Mouse (Mus musculus) stomach, embryonic 14.5 days (tissue): Measurements from ENCODE around the gene Tacc3. TPM values are rescaled to one million over a fixed set of nuclear protein-coding genes. Genes with fewer than 3 reads are reported as not detected.

Experiments
- ATAC-seq: fragments of 200-750 bp; cut with Nextera tagmentation; 2 replicates; pipeline ENCODE4 v1.8.0; 2017; ENCODE audit warnings: low read depth, moderate TSS enrichment; ENCODE audit not compliant: insufficient number of reproducible peaks, insufficient read depth, low FRiP score
- H3K27ac ChIP-seq: fragments of 300-500 bp; sonication (generic); 2 replicates; pipeline ENCODE4 v1.5.1; 2014; ENCODE audit warnings: mild to moderate bottlenecking, low read length, moderate library complexity, mixed read lengths
- H3K27me3 ChIP-seq: fragments of 300-500 bp; sonication (generic); 2 replicates; pipeline ENCODE4 v1.6.1; 2014; ENCODE audit warnings: low read length, control low read depth, mixed read lengths; ENCODE audit not compliant: control insufficient read depth, insufficient read depth
- H3K36me3 ChIP-seq: fragments of 300-500 bp; sonication (generic); 2 replicates; pipeline ENCODE4 v1.6.1; 2014; ENCODE audit warnings: mild to moderate bottlenecking, control low read depth, low read length, moderate library complexity, mixed read lengths; ENCODE audit not compliant: control insufficient read depth, insufficient read depth
- H3K4me1 ChIP-seq: fragments of 300-500 bp; sonication (generic); 2 replicates; pipeline ENCODE4 v1.6.1; 2014; ENCODE audit warnings: low read length, control low read depth, mixed read lengths; ENCODE audit not compliant: control insufficient read depth, insufficient read depth
- H3K4me2 ChIP-seq: fragments of 300-500 bp; sonication (generic); replicated peaks from 2 replicates; pipeline ENCODE4 v1.6.1; 2014; ENCODE audit warnings: low read depth, low read length, control low read depth
- H3K4me3 ChIP-seq: fragments of 300-500 bp; sonication (generic); 2 replicates; pipeline ENCODE4 v1.5.1; 2014; ENCODE audit warnings: low read depth, low read length, control low read depth
- H3K9ac ChIP-seq: fragments of 300-500 bp; sonication (generic); replicated peaks from 2 replicates; pipeline ENCODE4 v1.6.1; 2014; ENCODE audit warnings: low read depth, mild to moderate bottlenecking, control low read depth, low read length, moderate library complexity, mixed read lengths
- H3K9me3 ChIP-seq: fragments of 300-500 bp; sonication (generic); 2 replicates; pipeline ENCODE4 v1.6.1; 2016; ENCODE audit warnings: low read depth, low read length, control low read depth; ENCODE audit not compliant: control insufficient read depth
- WGBS: fragments of 180-500 bp; shearing (Covaris S2); extraction: QIAGEN DNeasy Blood & Tissue Kit; methylation state at CpG from one replicate; pipeline ENCODE4 v1.1.7; 2014; 5-methylcytosine and 5-hydroxymethylcytosine counted together
- polyA plus RNA-seq: library from polyadenylated mRNA; unstranded; fragments of >200 nt; fragmentation: Nextera tagmentation; extraction: Ambion mirVana; gene quantifications from 2 replicates; pipeline ENCODE4 v1.2.1, GENCODE M21; 2014

Tacc3 gene
- polyA plus RNA-seq, 1 experiment from 2014 or later = 174 TPM

DNA sequence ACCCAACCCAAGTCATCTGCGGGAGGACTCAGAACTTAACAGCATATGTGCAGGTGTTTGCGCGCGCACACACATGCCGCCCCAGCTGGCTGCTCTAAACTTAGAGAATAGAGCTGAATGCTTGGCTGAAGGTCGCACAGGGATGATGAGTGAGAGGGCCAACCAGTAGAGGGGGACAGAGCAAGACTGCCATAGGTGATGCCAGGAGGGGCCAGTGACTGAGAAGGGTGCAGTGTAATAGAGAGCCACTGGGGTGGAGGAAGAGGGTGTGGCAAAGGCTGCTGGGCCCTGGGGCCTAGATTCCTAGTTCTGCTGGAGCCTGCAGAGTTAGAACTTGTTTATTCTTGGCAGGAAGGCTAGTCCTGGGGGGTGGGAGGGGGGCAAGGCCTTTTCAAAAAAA lies 58.5 kb downstream of the Tacc3 start:
- H3K9me3 ChIP-seq = no peaks in the 10 kb centered on the region
- WGBS = 77% methylated on average over 6 of the region's 6 CpGs
- H3K4me3 ChIP-seq = no peak overlapping the region
- H3K27ac ChIP-seq = no peak overlapping the region
- no peak overlapping the region for H3K4me2 ChIP-seq
- peak; percentile 59 for ATAC-seq
- no peaks in the 10 kb centered on the region for H3K36me3 ChIP-seq
- peaks cover 14% of the 10 kb centered on the region; the same call in 1 of the 2 replicates for H3K4me1 ChIP-seq
- no peaks in the 10 kb centered on the region for H3K27me3 ChIP-seq
- no peak overlapping the region for H3K9ac ChIP-seq

DNA sequence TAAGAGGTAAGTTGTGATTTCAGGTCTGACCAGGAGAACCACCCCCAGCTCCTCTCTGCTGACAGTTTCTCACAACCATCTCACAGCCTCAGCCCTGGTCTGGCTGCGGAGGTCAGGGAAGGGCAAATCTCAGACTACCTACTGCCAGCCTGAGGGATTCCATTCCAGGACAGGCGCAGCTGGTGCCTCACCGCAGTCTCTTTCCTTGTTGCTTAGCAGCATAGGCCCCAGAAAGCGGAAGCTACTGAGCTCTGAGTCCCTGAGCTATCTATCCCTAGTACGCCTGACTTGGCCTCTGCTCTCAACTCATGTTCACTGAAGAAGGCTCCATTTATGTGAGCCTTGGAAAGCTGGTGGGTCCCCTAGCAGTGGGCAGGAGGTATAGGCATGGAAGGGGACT lies 60.5 kb downstream of the Tacc3 start:
- Histone ChIP-seq H3K4me1 (peaks cover 18% of the 10 kb centered on the region; the same call in 1 of the 2 replicates), H3K27ac (no peak overlapping the region), H3K4me2 (no peak overlapping the region), H3K4me3 (no peak overlapping the region), H3K27me3 (0 out of 2 replicates have a peak, but pooled peaks cover 1% of the 10 kb centered on the region), H3K9me3 (no peaks in the 10 kb centered on the region), H3K9ac (no peak overlapping the region), H3K36me3 (no peaks in the 10 kb centered on the region)
- 76% methylated on average over 5 of the region's 5 CpGs for WGBS
- no peak for ATAC-seq

- Histone ChIP-seq H3K27me3 (peaks cover 7% of the 10 kb centered on the region; the same call in 1 of the 2 replicates), H3K4me1 (peaks cover 25% of the 10 kb centered on the region; the same call in 1 of the 2 replicates), H3K27ac (peak overlapping the region; percentile 79), H3K4me2 (peak overlapping the region; percentile 99), H3K36me3 (no peaks in the 10 kb centered on the region), H3K9ac (no peak overlapping the region), H3K4me3 (peak overlapping the region; percentile 79), H3K9me3 (no peaks in the 10 kb centered on the region)
- 8% methylated on average over 8 of the region's 8 CpGs for WGBS
- ATAC-seq = no peak
Observed at GRCm38 (mm10) chr5:33720852-33721490, 63.0 kb downstream of the Tacc3 start.

DNA sequence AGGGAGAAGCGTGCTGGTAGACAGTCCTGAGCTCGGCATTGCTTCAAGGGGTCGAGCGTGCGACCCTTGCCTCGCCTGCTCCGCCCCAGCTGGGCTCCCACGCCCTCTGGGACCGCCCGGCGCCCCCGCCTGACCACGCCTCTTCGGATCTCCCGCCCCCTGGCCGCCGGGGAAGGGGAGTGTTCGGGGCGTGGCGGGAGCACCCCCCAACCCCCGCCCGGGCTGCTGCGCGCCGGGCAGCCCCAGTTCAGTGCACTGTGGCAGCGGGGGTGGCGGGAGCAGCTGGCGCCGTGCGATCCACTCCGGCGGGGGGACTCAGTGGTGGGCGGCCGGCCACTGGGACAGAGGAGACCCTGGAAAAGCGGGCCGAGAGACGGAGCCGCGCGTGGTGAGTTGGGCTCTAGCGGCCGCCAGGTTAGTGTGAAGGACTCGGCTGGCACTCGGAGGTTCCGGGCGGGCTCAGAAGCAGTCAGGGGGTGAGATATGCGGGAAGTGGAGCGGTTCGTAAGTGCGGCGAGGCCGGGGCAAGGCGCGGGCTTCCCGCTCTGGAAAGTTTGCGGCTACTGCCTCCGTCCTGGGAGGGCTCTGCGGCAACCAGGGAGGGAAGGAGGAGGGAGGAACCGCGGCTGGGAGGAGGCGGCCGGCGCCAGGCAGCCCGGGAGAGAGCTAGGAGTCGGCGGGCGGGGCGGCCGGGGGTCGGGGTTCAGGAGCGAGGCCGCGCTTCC lies 63.8 kb downstream of the Tacc3 start, which contains the start of gene Fgfr3:
Gene Fgfr3, plus strand, starts transcription at position 134 of the 725 bp plus-strand sequence.
- Histone ChIP-seq H3K27ac (peak within 1 kb of the TSS; percentile 79), H3K9ac (peak within 1 kb of the TSS; percentile 69), H3K4me2 (peak within 1 kb of the TSS; percentile 99), H3K4me3 (peak within 1 kb of the TSS; percentile 79), H3K27me3 (peaks cover 7% of the 10 kb centered on the region; the same call in 1 of the 2 replicates), H3K9me3 (no peaks in the 10 kb centered on the region), H3K4me1 (peaks cover 25% of the 10 kb centered on the region; the same call in 1 of the 2 replicates), H3K36me3 (no peaks in the 10 kb centered on the region)
- under 1% methylated on average over 67 of the region's 73 CpGs for WGBS
- ATAC-seq = peak; percentile 85

- Histone ChIP-seq H3K27ac (peak overlapping the region; percentile 79), H3K9ac (peak overlapping the region; percentile 69), H3K36me3 (no peaks in the 10 kb centered on the region), H3K9me3 (no peaks in the 10 kb centered on the region), H3K4me3 (peak overlapping the region; percentile 79), H3K4me1 (peaks cover 22% of the 10 kb centered on the region; the same call in 1 of the 2 replicates), H3K4me2 (peak overlapping the region; percentile 99), H3K27me3 (peaks cover 7% of the 10 kb centered on the region; the same call in 1 of the 2 replicates)
- 1% methylated on average over 52 of the region's 53 CpGs for WGBS
- peak; percentile 0; the same call in 1 of the 2 replicates for ATAC-seq
Observed at GRCm38 (mm10) chr5:33722266-33723018, 64.5 kb downstream of the Tacc3 start.

DNA sequence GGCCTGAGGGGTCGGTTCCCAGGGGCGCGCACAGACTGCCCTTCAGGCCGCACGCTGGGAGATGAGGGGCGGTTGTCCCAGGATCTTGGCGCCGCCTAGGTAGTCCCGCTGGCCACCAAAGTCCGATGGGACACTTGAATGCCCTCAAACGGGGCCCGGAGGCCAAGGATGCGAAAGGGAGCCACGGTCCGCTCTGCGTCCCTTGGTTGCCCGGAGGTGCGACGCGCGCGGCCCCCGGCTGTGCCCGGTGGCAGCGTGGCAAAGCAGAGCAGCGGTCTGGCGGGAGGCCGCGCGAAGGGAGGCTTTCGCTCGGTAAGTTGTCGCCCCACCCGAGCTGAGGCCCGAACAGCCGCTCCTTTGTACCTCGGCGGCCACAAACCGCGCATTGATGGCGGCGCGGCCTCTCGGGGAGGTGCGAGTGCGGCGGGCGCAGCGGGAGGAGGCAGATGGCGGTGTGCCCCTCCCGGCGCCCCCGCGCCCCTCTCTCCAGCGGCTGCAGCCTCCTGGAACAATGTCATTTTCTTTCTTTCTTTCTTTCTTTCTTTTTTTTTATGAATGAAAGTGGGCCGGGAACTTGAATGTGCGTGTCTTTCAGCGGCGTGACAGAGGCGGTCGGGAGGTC lies 65.2 kb downstream of the Tacc3 start:
- H3K4me3 ChIP-seq = peak overlapping the region; percentile 79
- H3K9me3 ChIP-seq = no peaks in the 10 kb centered on the region
- H3K4me1 ChIP-seq = peaks cover 22% of the 10 kb centered on the region; the same call in 1 of the 2 replicates
- peak overlapping the region; percentile 69 for H3K9ac ChIP-seq
- peak overlapping the region; percentile 99 for H3K4me2 ChIP-seq
- H3K27ac ChIP-seq = peak overlapping the region; percentile 44; the same call in 1 of the 2 replicates
- peaks cover 7% of the 10 kb centered on the region; the same call in 1 of the 2 replicates for H3K27me3 ChIP-seq
- no peak for ATAC-seq
- peaks cover 1% of the 10 kb centered on the region; the same call in 1 of the 2 replicates for H3K36me3 ChIP-seq
- WGBS = 2% methylated on average over 61 of the region's 61 CpGs

DNA sequence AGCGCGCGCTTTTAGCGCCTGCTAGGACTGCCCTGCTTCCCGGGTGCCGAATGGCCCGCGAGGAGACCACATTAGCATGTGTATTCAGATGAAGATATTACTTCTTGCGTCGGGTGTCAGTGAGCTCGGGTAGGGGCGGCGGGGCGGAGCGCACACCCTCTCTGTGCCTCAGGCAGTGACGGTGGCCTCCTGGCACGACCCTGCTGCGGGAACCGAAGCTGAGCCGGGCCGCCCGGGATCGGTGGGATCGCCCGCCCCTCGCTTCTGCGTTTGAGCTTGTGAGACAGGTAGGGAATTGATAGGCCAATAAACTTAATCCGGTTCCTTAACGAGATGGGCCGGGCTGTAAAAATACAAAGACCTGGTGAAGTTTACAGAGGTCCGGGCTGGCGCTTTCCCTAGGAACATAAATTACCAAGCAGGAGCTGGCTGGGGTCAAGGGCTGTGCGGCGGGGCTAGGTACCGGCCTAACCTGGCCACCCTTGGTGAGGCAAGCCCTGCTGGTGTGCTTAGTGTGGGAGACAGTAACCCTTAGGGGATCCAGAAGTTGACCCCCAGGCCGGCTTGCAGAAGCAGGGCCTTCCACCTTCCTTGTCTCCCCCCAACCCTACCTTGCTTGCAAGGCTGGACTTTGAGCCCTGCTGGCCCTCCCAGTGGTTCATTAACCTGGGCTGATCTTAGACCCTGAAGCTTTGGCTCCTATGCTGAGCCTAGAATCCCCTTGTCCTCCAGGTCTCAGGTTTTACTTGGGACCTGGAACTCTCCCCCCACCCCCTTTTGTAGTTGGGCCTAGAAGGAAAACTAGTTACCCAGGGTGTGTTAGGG lies 65.9 kb downstream of the Tacc3 start:
- no peak for ATAC-seq

More for the DNA sequence above, 65.9 kb downstream of the Tacc3 start:
- Histone ChIP-seq H3K27me3 (peaks cover 7% of the 10 kb centered on the region; the same call in 1 of the 2 replicates), H3K4me3 (peak overlapping the region; percentile 79), H3K4me2 (peak overlapping the region; percentile 99), H3K4me1 (peaks cover 22% of the 10 kb centered on the region; the same call in 1 of the 2 replicates), H3K27ac (peak overlapping the region; percentile 44; the same call in 1 of the 2 replicates), H3K9me3 (no peaks in the 10 kb centered on the region), H3K36me3 (peaks cover 3% of the 10 kb centered on the region; the same call in 1 of the 2 replicates), H3K9ac (peak overlapping the region; percentile 69)
- 7% methylated on average over 36 of the region's 36 CpGs for WGBS
